Mouse (Mus musculus) midbrain, embryonic 16.5 days (tissue): ENCODE data around the gene Mrpl47. TPM values are rescaled to one million over a fixed set of nuclear protein-coding genes. Genes with fewer than 3 reads are reported as not detected.

Source experiments
- ATAC-seq: fragments of 200-750 bp; cut with Nextera tagmentation; 2 replicates; pipeline ENCODE4 v1.8.0; 2017; ENCODE audit warnings: moderate TSS enrichment
- H3K27ac ChIP-seq: fragments of 300-500 bp; sonication (generic); 2 replicates; pipeline ENCODE4 v1.5.1; 2014; ENCODE audit warnings: mild to moderate bottlenecking, low read length, mixed read lengths
- H3K27me3 ChIP-seq: fragments of 300-500 bp; sonication (generic); 2 replicates; pipeline ENCODE4 v1.6.1; 2014; ENCODE audit warnings: low read depth, low read length, mixed read lengths; ENCODE audit not compliant: control insufficient read depth, insufficient read depth
- H3K36me3 ChIP-seq: fragments of 300-500 bp; sonication (generic); 2 replicates; pipeline ENCODE4 v1.6.1; 2014; ENCODE audit warnings: mild to moderate bottlenecking, low read length, moderate library complexity, mixed read lengths; ENCODE audit not compliant: control insufficient read depth, insufficient read depth
- H3K4me1 ChIP-seq: fragments of 300-500 bp; sonication (generic); 2 replicates; pipeline ENCODE4 v1.6.1; 2014; ENCODE audit warnings: mild to moderate bottlenecking, low read length, mixed read lengths; ENCODE audit not compliant: control insufficient read depth, insufficient read depth
- H3K4me2 ChIP-seq: fragments of 300-500 bp; sonication (generic); 2 replicates; pipeline ENCODE4 v1.6.1; 2014; ENCODE audit warnings: mild to moderate bottlenecking, low read length, mixed read lengths
- H3K4me3 ChIP-seq: fragments of 300-500 bp; sonication (generic); 2 replicates; pipeline ENCODE4 v1.5.1; 2014; ENCODE audit warnings: low read depth, mild to moderate bottlenecking, low read length, moderate library complexity, mixed read lengths
- H3K9ac ChIP-seq: fragments of 300-500 bp; sonication (generic); 2 replicates; pipeline ENCODE4 v1.6.1; 2014; ENCODE audit warnings: low read depth, low read length, mixed read lengths
- H3K9me3 ChIP-seq: fragments of 300-500 bp; sonication (generic); replicated peaks from 2 replicates; pipeline ENCODE4 v1.6.1; 2014; ENCODE audit warnings: mild to moderate bottlenecking, low read length, mixed read lengths; ENCODE audit not compliant: control insufficient read depth, poor library complexity, severe bottlenecking
- WGBS: fragments of 180-500 bp; shearing (Covaris S2); extraction: QIAGEN DNeasy Blood & Tissue Kit; methylation state at CpG from one replicate; pipeline ENCODE4 v1.1.7; 2014; 5-methylcytosine and 5-hydroxymethylcytosine counted together
- polyA plus RNA-seq: library from polyadenylated mRNA; unstranded; fragments of >200 nt; fragmentation: Nextera tagmentation; extraction: Ambion mirVana; gene quantifications from 2 replicates; pipeline ENCODE4 v1.2.1, GENCODE M21; 2015

Gene Mrpl47
- polyA plus RNA-seq, 1 experiment from 2014 or later: 23.7 TPM

- no peak for ATAC-seq
- Histone ChIP-seq H3K4me3 (no peak overlapping the region), H3K27me3 (no peaks in the 10 kb centered on the region), H3K4me1 (no peaks in the 10 kb centered on the region), H3K36me3 (no peaks in the 10 kb centered on the region), H3K27ac (no peak overlapping the region), H3K4me2 (no peak overlapping the region), H3K9me3 (no peaks in the 10 kb centered on the region), H3K9ac (no peak overlapping the region)
- 85% methylated on average over 4 of the region's 4 CpGs for WGBS
Measured at GRCm38 (mm10) chr3:32695583-32695980, 41.8 kb downstream of the Mrpl47 start.

- no peaks in the 10 kb centered on the region for H3K36me3 ChIP-seq
- 82% methylated on average over 12 of the region's 12 CpGs for WGBS
- no peaks in the 10 kb centered on the region for H3K4me1 ChIP-seq
- H3K4me3 ChIP-seq: no peak overlapping the region
- no peaks in the 10 kb centered on the region for H3K27me3 ChIP-seq
- ATAC-seq: no peak
- no peak overlapping the region for H3K9ac ChIP-seq
- H3K4me2 ChIP-seq: no peak overlapping the region
- H3K9me3 ChIP-seq: no peaks in the 10 kb centered on the region
- H3K27ac ChIP-seq: no peak overlapping the region
Measured at GRCm38 (mm10) chr3:32694737-32695582, 42.4 kb downstream of the Mrpl47 start.

- WGBS: 40% methylated on average over 5 of the region's 5 CpGs
- Histone ChIP-seq H3K27ac (no peak overlapping the region), H3K27me3 (no peaks in the 10 kb centered on the region), H3K36me3 (no peaks in the 10 kb centered on the region), H3K4me1 (no peaks in the 10 kb centered on the region), H3K4me3 (no peak overlapping the region), H3K9ac (no peak overlapping the region), H3K9me3 (no peaks in the 10 kb centered on the region), H3K4me2 (no peak overlapping the region)
- ATAC-seq: no peak
Measured at GRCm38 (mm10) chr3:32694211-32694610, 43.2 kb downstream of the Mrpl47 start.

GRCm38 (mm10) chr3:32691841-32692240 lies 45.6 kb downstream of the Mrpl47 start:
- Histone ChIP-seq H3K4me1 (no peaks in the 10 kb centered on the region), H3K9me3 (no peaks in the 10 kb centered on the region), H3K36me3 (no peaks in the 10 kb centered on the region), H3K9ac (no peak overlapping the region), H3K27me3 (no peaks in the 10 kb centered on the region), H3K4me3 (no peak overlapping the region), H3K27ac (no peak overlapping the region), H3K4me2 (no peak overlapping the region)
- no peak for ATAC-seq
- WGBS: 83% methylated on average over 5 of the region's 5 CpGs

- Histone ChIP-seq H3K4me3 (no peak overlapping the region), H3K9ac (no peak overlapping the region), H3K4me2 (no peak overlapping the region), H3K36me3 (no peaks in the 10 kb centered on the region), H3K27me3 (no peaks in the 10 kb centered on the region), H3K27ac (no peak overlapping the region), H3K4me1 (no peaks in the 10 kb centered on the region), H3K9me3 (no peaks in the 10 kb centered on the region)
- no peak for ATAC-seq
- 50% methylated on average over 1 of the region's 1 CpGs for whole genome bisulfite sequencing
Measured at GRCm38 (mm10) chr3:32690901-32691300, 46.5 kb downstream of the Mrpl47 start.

- Histone ChIP-seq H3K4me3 (no peak overlapping the region), H3K27me3 (no peaks in the 10 kb centered on the region), H3K4me2 (no peak overlapping the region), H3K9ac (no peak overlapping the region), H3K4me1 (no peaks in the 10 kb centered on the region), H3K9me3 (no peaks in the 10 kb centered on the region), H3K36me3 (no peaks in the 10 kb centered on the region), H3K27ac (no peak overlapping the region)
- ATAC-seq: no peak
- whole genome bisulfite sequencing: 87% methylated on average over 3 of the region's 3 CpGs
Measured at GRCm38 (mm10) chr3:32690008-32690407, 47.4 kb downstream of the Mrpl47 start.

GRCm38 (mm10) chr3:32689567-32689999 lies 47.8 kb downstream of the Mrpl47 start:
- no peaks in the 10 kb centered on the region for H3K36me3 ChIP-seq
- H3K4me2 ChIP-seq: no peak overlapping the region
- no peak for ATAC-seq
- no peaks in the 10 kb centered on the region for H3K27me3 ChIP-seq
- WGBS: 86% methylated on average over 9 of the region's 9 CpGs
- no peaks in the 10 kb centered on the region for H3K4me1 ChIP-seq
- no peak overlapping the region for H3K9ac ChIP-seq
- H3K4me3 ChIP-seq: no peak overlapping the region
- no peak overlapping the region for H3K27ac ChIP-seq
- H3K9me3 ChIP-seq: no peaks in the 10 kb centered on the region

- no peak overlapping the region for H3K4me3 ChIP-seq
- WGBS: 64% methylated on average over 4 of the region's 4 CpGs
- no peaks in the 10 kb centered on the region for H3K9me3 ChIP-seq
- no peaks in the 10 kb centered on the region for H3K36me3 ChIP-seq
- no peaks in the 10 kb centered on the region for H3K4me1 ChIP-seq
- no peak overlapping the region for H3K4me2 ChIP-seq
- no peak overlapping the region for H3K9ac ChIP-seq
- H3K27ac ChIP-seq: no peak overlapping the region
- ATAC-seq: 0 out of 2 replicates have a peak, but pooled peaks have one; percentile 11
- no peaks in the 10 kb centered on the region for H3K27me3 ChIP-seq
Measured at GRCm38 (mm10) chr3:32687156-32687555, 50.2 kb downstream of the Mrpl47 start.

- no peaks in the 10 kb centered on the region for H3K27me3 ChIP-seq
- H3K9me3 ChIP-seq: no peaks in the 10 kb centered on the region
- H3K9ac ChIP-seq: no peak overlapping the region
- H3K4me3 ChIP-seq: no peak overlapping the region
- no peak overlapping the region for H3K27ac ChIP-seq
- H3K36me3 ChIP-seq: no peaks in the 10 kb centered on the region
- H3K4me2 ChIP-seq: no peak overlapping the region
- ATAC-seq: no peak
- WGBS: 75% methylated on average over 1 of the region's 1 CpGs
- no peaks in the 10 kb centered on the region for H3K4me1 ChIP-seq
Measured at GRCm38 (mm10) chr3:32686537-32686936, 50.9 kb downstream of the Mrpl47 start.
